Mouse (Mus musculus): ENCODE data around the gene Heyl. TPM values are rescaled to one million over a fixed set of nuclear protein-coding genes. Genes with fewer than 3 reads are reported as not detected.
"Not testable (repeated sequence)": the region's sequence is repeated elsewhere in the genome, so short reads cannot be mapped to it uniquely, and the experiment has no call there.

Gene Heyl
- polyA plus RNA-seq, 1 experiment from 2014 or later, result 5.1 TPM

DNA sequence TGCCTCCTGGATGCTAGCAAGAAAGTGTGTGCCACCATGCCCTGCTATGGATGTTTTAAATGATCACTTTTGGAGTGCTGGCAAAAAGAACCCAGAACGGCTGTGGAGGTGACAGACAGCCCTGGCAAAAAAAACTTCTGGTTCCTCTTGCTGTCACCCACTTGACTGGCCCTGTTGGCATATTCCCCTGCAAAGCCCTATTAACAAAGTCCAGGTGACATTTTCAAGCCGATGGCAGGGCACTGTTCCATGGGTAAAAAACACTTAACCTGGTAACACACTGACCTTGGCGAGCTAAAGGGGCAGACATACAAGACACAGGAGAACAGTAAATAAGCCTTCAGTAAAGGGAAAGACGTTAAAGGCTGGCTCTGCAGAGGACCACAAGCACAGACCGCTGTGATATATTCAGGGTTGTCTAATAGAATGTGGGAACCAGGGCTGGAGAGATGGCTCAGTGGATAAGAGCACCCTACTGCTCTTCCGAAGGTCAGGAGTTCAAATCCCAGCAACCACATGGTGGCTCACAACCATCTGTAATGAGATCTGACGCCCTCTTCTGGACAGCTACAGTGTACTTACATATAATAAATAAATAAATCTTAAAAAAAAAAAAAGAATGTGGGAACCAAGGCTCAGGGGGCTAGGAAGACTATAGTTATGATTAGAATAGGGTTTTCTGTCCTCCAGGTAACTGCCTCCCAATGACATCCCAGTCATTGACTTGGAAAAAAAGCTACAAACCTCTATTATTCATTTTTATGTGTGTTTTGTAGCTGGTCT lies 60.5 kb downstream of the Heyl start:
- H3K9ac ChIP-seq, result no peak overlapping the region
- no peaks in the 10 kb centered on the region for H3K4me1 ChIP-seq
- no peak overlapping the region for H3K27ac ChIP-seq
- WGBS, result 84% methylated on average over 7 of the region's 7 CpGs
- H3K4me3 ChIP-seq (replicated peaks), result no peak overlapping the region
- no peaks in the 10 kb centered on the region for H3K9me3 ChIP-seq
- H3K4me2 ChIP-seq, result no peak overlapping the region
- no peaks in the 10 kb centered on the region for H3K27me3 ChIP-seq
- ATAC-seq (ENCODE audit: low FRiP score), result no peak
- H3K36me3 ChIP-seq (replicated peaks), result peaks cover 94% of the 10 kb centered on the region

DNA sequence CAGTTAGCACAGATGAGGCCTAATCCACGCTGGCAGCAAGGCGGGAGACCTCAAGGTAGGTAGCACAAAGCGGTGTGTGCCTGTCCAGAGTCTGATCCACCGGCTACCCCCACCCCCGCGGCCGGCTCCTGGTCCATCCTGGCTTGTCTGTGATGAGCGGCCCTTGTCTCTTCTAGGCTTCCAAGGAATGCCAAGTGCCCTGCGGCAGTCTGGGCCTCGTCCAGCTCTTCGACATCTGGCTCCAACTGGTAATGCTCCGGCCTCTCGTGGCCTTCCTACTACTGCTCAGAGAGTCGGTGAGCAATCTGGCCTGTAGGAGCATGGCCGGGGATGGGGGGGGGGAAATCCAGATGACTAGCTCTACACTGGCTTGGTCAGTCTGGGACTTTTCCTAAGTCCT lies 61.7 kb downstream of the Heyl start:
- ATAC-seq (ENCODE audit: low FRiP score); H3K4me3 ChIP-seq (replicated peaks); H3K9me3 ChIP-seq; H3K9ac ChIP-seq; H3K27me3 ChIP-seq; H3K27ac ChIP-seq; H3K4me1 ChIP-seq; H3K4me2 ChIP-seq: not testable (repeated sequence)
- WGBS, result 89% methylated on average over 15 of the region's 15 CpGs
- peaks cover 94% of the 10 kb centered on the region for H3K36me3 ChIP-seq (replicated peaks)

GRCm38 (mm10) chr4:123295516-123296147 lies 62.3 kb downstream of the Heyl start:
- no peak overlapping the region for H3K27ac ChIP-seq
- no peak for ATAC-seq (ENCODE audit: low FRiP score)
- WGBS, result 91% methylated on average over 21 of the region's 21 CpGs
- no peak overlapping the region for H3K4me3 ChIP-seq (replicated peaks)
- no peaks in the 10 kb centered on the region for H3K4me1 ChIP-seq
- H3K27me3 ChIP-seq, result no peaks in the 10 kb centered on the region
- no peaks in the 10 kb centered on the region for H3K9me3 ChIP-seq
- H3K36me3 ChIP-seq (replicated peaks), result peaks cover 96% of the 10 kb centered on the region
- no peak overlapping the region for H3K4me2 ChIP-seq
- H3K9ac ChIP-seq, result no peak overlapping the region

DNA sequence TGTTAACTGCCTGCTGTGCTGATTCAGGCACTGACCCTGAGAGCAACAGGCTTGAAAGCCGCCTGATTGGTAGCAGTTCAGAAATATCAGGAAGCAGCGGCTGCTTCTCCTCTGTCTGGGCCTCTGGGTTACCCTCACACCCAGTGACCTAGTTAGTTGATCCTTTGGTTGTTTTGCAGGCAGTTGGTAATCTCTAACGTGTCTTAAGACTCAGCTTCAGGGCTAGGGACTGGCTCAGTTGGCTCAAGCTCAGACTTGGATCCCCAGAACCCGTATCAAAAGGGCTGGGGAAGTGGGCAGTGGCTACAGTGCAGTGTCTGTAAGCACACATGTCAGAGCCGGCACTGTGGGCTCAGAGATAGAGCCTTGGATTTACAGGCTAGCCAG lies 62.8 kb downstream of the Heyl start:
- 88% methylated on average over 5 of the region's 5 CpGs for WGBS
- H3K27me3 ChIP-seq, result no peaks in the 10 kb centered on the region
- no peak for ATAC-seq (ENCODE audit: low FRiP score)
- H3K9ac ChIP-seq, result no peak overlapping the region
- H3K4me1 ChIP-seq, result no peaks in the 10 kb centered on the region
- no peaks in the 10 kb centered on the region for H3K9me3 ChIP-seq
- H3K36me3 ChIP-seq (replicated peaks), result peaks cover 92% of the 10 kb centered on the region
- H3K4me3 ChIP-seq (replicated peaks), result no peak overlapping the region
- H3K4me2 ChIP-seq, result no peak overlapping the region
- H3K27ac ChIP-seq, result no peak overlapping the region

- no peak overlapping the region for H3K9ac ChIP-seq
- peaks cover 88% of the 10 kb centered on the region for H3K36me3 ChIP-seq (replicated peaks)
- H3K4me1 ChIP-seq, result no peaks in the 10 kb centered on the region
- no peak for ATAC-seq (ENCODE audit: low FRiP score)
- WGBS, result 91% methylated on average over 22 of the region's 22 CpGs
- H3K27me3 ChIP-seq, result no peaks in the 10 kb centered on the region
- H3K9me3 ChIP-seq, result no peaks in the 10 kb centered on the region
- no peak overlapping the region for H3K27ac ChIP-seq
- no peak overlapping the region for H3K4me3 ChIP-seq (replicated peaks)
- H3K4me2 ChIP-seq, result no peak overlapping the region
These were observed 64.0 kb downstream of the Heyl start for GRCm38 (mm10) chr4:123297195-123297960.

DNA sequence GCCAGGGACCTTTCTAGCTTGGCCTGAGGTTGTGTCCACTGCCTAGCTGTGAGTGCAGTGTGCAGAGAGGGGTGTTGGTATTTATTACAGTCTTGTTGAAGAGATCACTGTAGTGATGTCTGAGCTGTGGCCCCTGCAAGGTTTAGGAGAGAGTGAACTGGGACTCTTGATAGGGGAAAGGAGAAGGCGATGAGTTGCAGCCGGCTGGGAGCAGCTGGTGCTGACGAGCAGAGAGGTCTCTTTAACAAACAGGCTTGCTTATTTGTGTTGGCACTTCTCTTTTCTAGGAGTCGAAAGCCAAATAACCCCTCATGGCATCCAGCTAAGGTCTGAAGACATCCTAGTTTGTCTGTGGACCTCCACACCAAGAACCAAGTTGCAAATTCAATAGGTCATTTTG lies 64.9 kb downstream of the Heyl start:
- no peaks in the 10 kb centered on the region for H3K27me3 ChIP-seq
- no peaks in the 10 kb centered on the region for H3K9me3 ChIP-seq
- H3K27ac ChIP-seq, result no peak overlapping the region
- H3K4me2 ChIP-seq, result no peak overlapping the region
- no peak overlapping the region for H3K9ac ChIP-seq
- 91% methylated on average over 4 of the region's 4 CpGs for WGBS
- no peak for ATAC-seq (ENCODE audit: low FRiP score)
- H3K36me3 ChIP-seq (replicated peaks), result peaks cover 88% of the 10 kb centered on the region
- H3K4me3 ChIP-seq (replicated peaks), result no peak overlapping the region
- no peaks in the 10 kb centered on the region for H3K4me1 ChIP-seq

DNA sequence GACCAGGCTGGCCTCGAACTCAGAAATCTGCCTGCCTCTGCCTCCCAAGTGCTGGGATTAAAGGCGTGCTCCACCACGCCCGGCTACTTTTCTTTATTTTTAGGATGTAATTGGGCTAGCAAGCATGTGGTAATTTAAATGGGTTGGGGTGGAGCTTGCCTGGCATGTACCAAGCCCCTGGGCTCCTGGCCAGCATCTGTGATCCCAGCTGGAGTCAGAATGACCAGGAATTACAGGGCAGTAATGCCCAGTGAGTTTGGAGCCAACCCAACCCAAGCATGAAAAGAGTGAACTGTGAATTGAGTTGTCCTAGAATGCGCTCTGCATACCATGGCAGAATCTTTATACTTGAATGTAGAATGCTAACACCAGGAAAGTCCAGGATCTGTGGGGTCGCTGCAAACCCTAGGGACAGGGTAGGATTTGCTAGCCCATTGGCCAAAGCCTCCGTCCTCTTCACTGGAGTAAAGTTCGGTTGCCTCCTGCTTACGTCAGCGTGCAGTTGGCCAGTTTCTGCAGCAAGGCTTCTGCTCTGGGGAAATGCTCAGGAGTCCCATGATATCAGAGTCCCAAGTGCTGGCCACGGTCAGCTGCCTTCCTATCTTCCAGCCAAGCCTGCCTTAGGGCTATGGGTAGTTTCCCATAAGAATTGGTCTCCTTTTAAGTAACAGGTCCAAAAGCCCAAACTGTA lies 65.8 kb downstream of the Heyl start:
- WGBS, result 95% methylated on average over 11 of the region's 11 CpGs
- peaks cover 88% of the 10 kb centered on the region for H3K36me3 ChIP-seq (replicated peaks)
- no peaks in the 10 kb centered on the region for H3K27me3 ChIP-seq
- peak overlapping the region; percentile 56; the same call in 1 of the 2 replicates for H3K27ac ChIP-seq
- no peak overlapping the region for H3K4me3 ChIP-seq (replicated peaks)
- H3K4me1 ChIP-seq, result no peaks in the 10 kb centered on the region
- no peak overlapping the region for H3K9ac ChIP-seq
- no peak for ATAC-seq (ENCODE audit: low FRiP score)
- no peaks in the 10 kb centered on the region for H3K9me3 ChIP-seq
- no peak overlapping the region for H3K4me2 ChIP-seq

Other genes with a start within 250 kb of the Heyl start
- gene Mycl, start 237.9 kb upstream of the Heyl start, polyA plus RNA-seq (2016; fragmentation: Nextera tagmentation; extraction: Ambion mirVana), result 84.0 and 84.3 TPM in 2 replicates
- gene Trit1, start 217.0 kb upstream of the Heyl start, polyA plus RNA-seq (2016; fragmentation: Nextera tagmentation; extraction: Ambion mirVana), result 29.3 and 29.7 TPM in 2 replicates
- gene Bmp8b, start 128.4 kb upstream of the Heyl start, polyA plus RNA-seq (2016; fragmentation: Nextera tagmentation; extraction: Ambion mirVana), result 0.17 and 0.24 TPM in 2 replicates
- gene Oxct2b, start 117.3 kb upstream of the Heyl start, polyA plus RNA-seq (2016; fragmentation: Nextera tagmentation; extraction: Ambion mirVana), result 0.15 and 0.17 TPM in 2 replicates
- 103 and 109 TPM in 2 replicates for gene Ppie, start 93.6 kb upstream of the Heyl start, polyA plus RNA-seq (2016; fragmentation: Nextera tagmentation; extraction: Ambion mirVana)
- gene Hpcal4, start 50.3 kb upstream of the Heyl start, polyA plus RNA-seq (2016; fragmentation: Nextera tagmentation; extraction: Ambion mirVana), result 2.5 and 2.6 TPM in 2 replicates
- gene Nt5c1a, start 32.1 kb upstream of the Heyl start, polyA plus RNA-seq (2016; fragmentation: Nextera tagmentation; extraction: Ambion mirVana), result not detected in 2 replicates
- gene Pabpc4, start 28.8 kb downstream of the Heyl start, polyA plus RNA-seq (2016; fragmentation: Nextera tagmentation; extraction: Ambion mirVana), result 35.5 and 36.0 TPM in 2 replicates
- gene Oxct2a, start 90.1 kb downstream of the Heyl start, polyA plus RNA-seq (2016; fragmentation: Nextera tagmentation; extraction: Ambion mirVana), result not detected in 2 replicates
- 0.29 TPM in 1 of 2 replicates, not detected in the other for gene Bmp8a, start 109.7 kb downstream of the Heyl start, polyA plus RNA-seq (2016; fragmentation: Nextera tagmentation; extraction: Ambion mirVana)